Mouse (Mus musculus) bone marrow, adult 2 months (tissue): Measurements from ENCODE around the gene Agap2.

Source experiments
- CTCF ChIP-seq: fragments of 200-500 bp; IDR thresholded peaks from 2 replicates; pipeline ENCODE4 v1.5.1; 2011; ENCODE audit warnings: low read length, control low read depth; ENCODE audit not compliant: control insufficient read depth, insufficient read depth
- POLR2A ChIP-seq: fragments of 200-500 bp; IDR thresholded peaks from 2 replicates; pipeline ENCODE4 v1.6.1; 2011; ENCODE audit warnings: low read depth, mild to moderate bottlenecking, control low read depth, low read length, borderline replicate concordance; ENCODE audit not compliant: control insufficient read depth

GRCm38 (mm10) chr10:127092742-127093141 is 17.7 kb downstream of the Agap2 start:
- TF ChIP-seq CTCF (no peak), POLR2A (no peak)
